Comparison of ENCODE assay signal across 9 mouse cellular contexts in the genomic region with DNA sequence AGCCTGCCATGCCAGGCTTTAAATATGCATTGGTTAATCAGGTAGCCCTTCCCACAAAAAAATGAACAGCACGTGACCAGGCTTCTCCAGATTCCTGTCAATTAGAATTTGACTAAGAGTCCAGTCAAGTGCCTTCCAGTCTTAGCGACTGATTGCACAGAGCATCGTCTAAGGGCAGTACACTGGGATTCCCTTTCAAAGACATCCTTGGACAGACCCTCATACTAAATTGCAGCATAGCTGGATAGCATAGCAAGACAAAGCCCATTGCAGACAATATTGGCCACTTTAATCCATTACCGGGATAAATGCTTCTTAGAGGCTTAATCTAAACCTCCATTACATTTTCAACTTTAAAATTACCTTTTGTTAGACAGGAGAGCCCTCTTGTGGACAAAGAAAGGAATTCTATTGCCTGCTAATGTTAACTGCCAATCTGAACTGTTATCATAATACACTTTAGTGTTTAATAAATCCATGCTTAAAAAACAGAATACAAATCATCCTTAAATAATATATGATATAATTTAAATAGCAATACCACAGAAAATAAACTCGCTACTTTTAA. TPM values are rescaled to one million over a fixed set of nuclear protein-coding genes. Genes with fewer than 3 reads are reported as not detected.
DNase-seq lines count a peak whose midpoint lies in the region; ATAC-seq and TF ChIP-seq lines count a peak whose summit lies in the region.
"Had no signal": no experiment of that assay in that cellular context is flagged by ENCODE, and none has a peak within 500 bp of the region (broad histone marks: within the 10 kb centered on the region; RNA-seq: fewer than 3 reads in every experiment).

No protein-coding gene starts in this region.

- TF ChIP-seq RAD21 in MEL (IDR thresholded peaks at IDR 0.05; ENCODE audit: low read depth, low read length), result peak; percentile 71

- peak in 2 of 3 experiments; percentile 16 to 54; a peak in 3 of 6 replicates for TF ChIP-seq CTCF in MEL (IDR thresholded peaks at IDR 0.05 in 2 of 3, conservative IDR thresholded peaks at IDR 0.05 in 1 of 3; ENCODE audit: control insufficient read depth in 1 of 3, insufficient read depth in 1 of 3, low read depth in 2 of 3, low read length in 3 of 3, poor library complexity in 1 of 3, severe bottlenecking in 1 of 3)
- TF ChIP-seq CTCF in brain, embryonic 14.5 days (IDR thresholded peaks at IDR 0.05; ENCODE audit: borderline replicate concordance, extremely low read depth, insufficient read depth, insufficient read length), result no peak

- no peaks in the 10 kb centered on the region for H3K4me1 ChIP-seq in MEL (ENCODE audit: control insufficient read depth in 1 of 2, insufficient read depth in 2 of 2, low read length in 2 of 2)
- H3K4me1 ChIP-seq in midbrain, embryonic 13.5 days (replicated peaks), result peaks cover 7% of the 10 kb centered on the region; the same call in 1 of the 2 replicates
- H3K4me1 ChIP-seq: hindbrain, embryonic 12.5 days had no signal

- no peak overlapping the region for H3K9ac ChIP-seq in MEL (ENCODE audit: control insufficient read depth, low read depth, low read length, poor library complexity, severe bottlenecking)
- no peak overlapping the region for H3K9ac ChIP-seq in midbrain, embryonic 13.5 days (replicated peaks)
- H3K9ac ChIP-seq: hindbrain, embryonic 12.5 days; liver, embryonic 14.5 days had no signal

- H3K36me3 ChIP-seq in MEL (ENCODE audit: control insufficient read depth in 1 of 2, insufficient read depth in 2 of 2, low read length in 2 of 2), result no peaks in the 10 kb centered on the region
- no peaks in the 10 kb centered on the region for H3K36me3 ChIP-seq in midbrain, embryonic 13.5 days
- H3K36me3 ChIP-seq: hindbrain, embryonic 12.5 days had no signal

- H3K4me3 ChIP-seq in MEL (ENCODE audit: control insufficient read depth in 1 of 2, insufficient read depth in 1 of 2, low read depth in 2 of 2, low read length in 2 of 2), result no peak overlapping the region
- no peak overlapping the region for H3K4me3 ChIP-seq in midbrain, embryonic 13.5 days (replicated peaks)
- H3K4me3 ChIP-seq: hindbrain, embryonic 12.5 days had no signal

- H3K27me3 ChIP-seq in MEL (ENCODE audit: control insufficient read depth in 1 of 2, insufficient read depth in 2 of 2, low read length in 2 of 2), result no peaks in the 10 kb centered on the region; a peak in 1 of 4 replicates
- H3K27me3 ChIP-seq in midbrain, embryonic 13.5 days, result peaks cover 5% of the 10 kb centered on the region; the same call in 1 of the 2 replicates

- DNase-seq in layer of hippocampus, postnatal 14 days (ENCODE audit: low spot score in 2 of 2), result peak; percentile 12 to 59
- no peak for DNase-seq in layer of hippocampus, adult 8-10 months (ENCODE audit: low spot score in 2 of 2)
- peak; percentile 25 for DNase-seq in MEL (ENCODE audit: low read depth, low spot score)
- peak; percentile 79 for DNase-seq in brain, embryonic 14.5 days (ENCODE audit: low read depth)
- no peak for DNase-seq in thymus, adult 18-20 months
- DNase-seq in spleen, adult 18-20 months, result no peak

- 40% methylated on average over 5 of the region's 5 CpGs for whole genome bisulfite sequencing in midbrain, embryonic 13.5 days

- no peaks in the 10 kb centered on the region for H3K9me3 ChIP-seq in MEL (replicated peaks; ENCODE audit: insufficient read depth, low read length)
- H3K9me3 ChIP-seq in midbrain, embryonic 13.5 days, result no peaks in the 10 kb centered on the region
- H3K9me3 ChIP-seq: hindbrain, embryonic 12.5 days had no signal

- ATAC-seq in midbrain, embryonic 13.5 days, result 0 out of 2 replicates have a peak, but pooled peaks have one; percentile 48

- TF ChIP-seq EP300 in MEL (IDR thresholded peaks at IDR 0.05; ENCODE audit: low read depth in 1 of 2, low read length in 2 of 2), result no peak

- H3K4me2 ChIP-seq in midbrain, embryonic 13.5 days (replicated peaks), result no peak overlapping the region
- H3K4me2 ChIP-seq: hindbrain, embryonic 12.5 days had no signal

- no peaks in the 10 kb centered on the region for H3K79me2 ChIP-seq in MEL (ENCODE audit: control insufficient read depth, insufficient read depth, low read length, poor library complexity)

- no peak for TF ChIP-seq POLR2A in MEL (IDR thresholded peaks at IDR 0.05; ENCODE audit: control insufficient read depth in 1 of 2, insufficient read depth in 1 of 2, low read depth in 1 of 2, low read length in 2 of 2, poor library complexity in 1 of 2)
- no peak for TF ChIP-seq POLR2A in brain, embryonic 14.5 days (IDR thresholded peaks at IDR 0.05; ENCODE audit: borderline replicate concordance, extremely low read depth, insufficient read depth, insufficient read length, poor library complexity, severe bottlenecking)

- H3K27ac ChIP-seq in MEL (ENCODE audit: control insufficient read depth, low read depth, low read length), result no peak overlapping the region
- no peak overlapping the region for H3K27ac ChIP-seq in midbrain, embryonic 13.5 days
- H3K27ac ChIP-seq: hindbrain, embryonic 12.5 days; liver, embryonic 14.5 days had no signal

TF ChIP-seq in MEL, 35 proteins besides CTCF, POLR2A, EP300 and RAD21:
- no peak for TF ChIP-seq MEF2A (IDR thresholded peaks at IDR 0.05; ENCODE audit: extremely low read depth, insufficient replicate concordance, low read depth, low read length, poor library complexity, severe bottlenecking)
- peak; percentile 52 for TF ChIP-seq SMC3 (IDR thresholded peaks at IDR 0.05; ENCODE audit: low read depth, low read length)
- TF ChIP-seq POLR2AphosphoS2 (IDR thresholded peaks at IDR 0.05; ENCODE audit: low read length), result no peak
- 0 out of 2 replicates have a peak, but pooled peaks have one; percentile 22 for TF ChIP-seq ZC3H11A (IDR thresholded peaks at IDR 0.05; ENCODE audit: low read depth, low read length)

RNA-seq across cellular contexts. Expression of a gene that starts 33.0 kb away (rescaled TPM):
- total RNA-seq in layer of hippocampus, postnatal 14 days (2021), result 1 to 10 TPM in 1 of 2 experiments, under 1 TPM in 1; 0.69 to 2.0 TPM
- under 1 TPM in 2 of 4 experiments, not detected in 2; 0.31 to 0.43 TPM for total RNA-seq in layer of hippocampus, adult 8-10 months (2022)
- not detected in 2 replicates for total RNA-seq in MEL (2012; rRNA removed)
- not detected for polyA plus RNA-seq in MEL (2012; ENCODE audit: insufficient read depth in 1 of 2, insufficient read length in 2 of 2, low read depth in 1 of 2, low replicate concordance in 2 of 2, missing spikeins in 1 of 2)
- 1.4 and 2.3 TPM in 2 replicates for polyA plus RNA-seq in brain, embryonic 14.5 days (2012; rRNA removed)
- polyA plus RNA-seq in midbrain, embryonic 13.5 days (2015; fragmentation: Nextera tagmentation; extraction: Ambion mirVana), result 7.0 and 7.5 TPM in 2 replicates

Comparison
In these comparisons a context has a peak if more than half of its experiments do, and no peak if none do; other contexts are left out.
1. DNase-seq: peak in layer of hippocampus, postnatal 14 days (2 of 2), MEL (single experiment) and brain, embryonic 14.5 days (single experiment); none in layer of hippocampus, adult 8-10 months (0 of 2), thymus, adult 18-20 months (0 of 2) and spleen, adult 18-20 months (0 of 2).